ENCODE assay signal across 20 mouse cellular contexts in genomic region chr4:110119874-110120273, GRCm38 (mm10).
A peak's percentile ranks its signal among the peaks of the same experiment; 100 is the strongest.
DNase-seq lines count a peak whose midpoint lies in the region; ATAC-seq lines count a peak whose summit lies in the region.
"Had no signal": no experiment of that assay in that cellular context is flagged by ENCODE, and none has a peak within 500 bp of the region (broad histone marks: within the 10 kb centered on the region; RNA-seq: fewer than 3 reads in every experiment).

No protein-coding gene starts in this region.

- no peaks in the 10 kb centered on the region; the same call in 1 of the 2 replicates for H3K4me1 ChIP-seq in forebrain, embryonic 14.5 days (ENCODE audit: control insufficient read depth, insufficient read depth, low read length)
- peaks cover 13% of the 10 kb centered on the region for H3K4me1 ChIP-seq in forebrain, embryonic 10.5 days
- H3K4me1 ChIP-seq in kidney, embryonic 15.5 days: peaks cover 16% of the 10 kb centered on the region
- H3K4me1 ChIP-seq: megakaryocyte, embryonic 14.5 days had no signal

- no peak for DNase-seq in forebrain, embryonic 14.5 days (ENCODE audit: low spot score)
- DNase-seq in forebrain, embryonic 10.5 days (ENCODE audit: extremely low spot score, low spot score): no peak
- no peak for DNase-seq in kidney, adult 8-10 months
- peak; percentile 22 for DNase-seq in right cerebral cortex, adult 18-20 months
- DNase-seq in right cerebral cortex, postnatal 4 days: no peak
- DNase-seq in heart, postnatal 14 days: no peak
- DNase-seq: adrenal gland, adult 8-10 months; cerebellum, adult 11 months; cerebellum, postnatal 10 days; gastrocnemius, postnatal 25 days; heart, adult 2 months; lung, adult 18-20 months; thymus, postnatal 14 days had no signal

- H3K27ac ChIP-seq in forebrain, embryonic 14.5 days (ENCODE audit: low read depth, low read length): peak overlapping the region; percentile 44; the same call in 1 of the 2 replicates
- H3K27ac ChIP-seq in forebrain, embryonic 10.5 days: no peak overlapping the region
- H3K27ac ChIP-seq in kidney, embryonic 15.5 days: peak overlapping the region; percentile 45; the same call in 1 of the 2 replicates
- H3K27ac ChIP-seq: embryonic facial prominence, embryonic 12.5 days; heart, adult 2 months had no signal

- no peak for ATAC-seq in forebrain, embryonic 14.5 days
- ATAC-seq in kidney, embryonic 15.5 days (replicated peaks; ENCODE audit: low FRiP score): peak; percentile 26; the same call in 1 of the 2 replicates
- ATAC-seq: CD4-positive, CD25-positive, alpha-beta regulatory T cell, adult 4 months; intestine, embryonic 16.5 days; Patski had no signal

- intact Hi-C loops in heart, postnatal 14 days (cut with DNase I): loop anchor here (10.0 kb wide), 1 partner anchor 235 kb away; the partner anchor contains the start of gene Elavl4

- WGBS in forebrain, embryonic 14.5 days: 68% methylated on average over 3 of the region's 3 CpGs
- WGBS in forebrain, embryonic 10.5 days: 64% methylated on average over 3 of the region's 3 CpGs
- WGBS in kidney, embryonic 15.5 days: 6% methylated on average over 3 of the region's 3 CpGs

- H3K36me3 ChIP-seq in forebrain, embryonic 14.5 days (ENCODE audit: control insufficient read depth, insufficient read depth, low read length): no peaks in the 10 kb centered on the region
- no peaks in the 10 kb centered on the region for H3K36me3 ChIP-seq in forebrain, embryonic 10.5 days (replicated peaks)
- H3K36me3 ChIP-seq in kidney, embryonic 15.5 days: no peaks in the 10 kb centered on the region
- H3K36me3 ChIP-seq: embryonic facial prominence, embryonic 12.5 days had no signal

- H3K4me2 ChIP-seq in forebrain, embryonic 14.5 days (ENCODE audit: low read length): no peak overlapping the region
- no peak overlapping the region for H3K4me2 ChIP-seq in kidney, embryonic 15.5 days
- H3K4me2 ChIP-seq: embryonic facial prominence, embryonic 12.5 days; liver, embryonic 11.5 days had no signal

- no peak overlapping the region for H3K9ac ChIP-seq in forebrain, embryonic 14.5 days (ENCODE audit: low read length)
- no peak overlapping the region for H3K9ac ChIP-seq in kidney, embryonic 15.5 days
- H3K9ac ChIP-seq: embryonic facial prominence, embryonic 12.5 days had no signal

- H3K27me3 ChIP-seq in forebrain, embryonic 14.5 days (replicated peaks; ENCODE audit: control insufficient read depth, insufficient read depth, low read length): no peaks in the 10 kb centered on the region
- H3K27me3 ChIP-seq in forebrain, embryonic 10.5 days (ENCODE audit: poor library complexity, severe bottlenecking): no peaks in the 10 kb centered on the region
- no peaks in the 10 kb centered on the region for H3K27me3 ChIP-seq in kidney, embryonic 15.5 days
- H3K27me3 ChIP-seq: embryonic facial prominence, embryonic 12.5 days; megakaryocyte, embryonic 14.5 days had no signal

- no peaks in the 10 kb centered on the region for H3K9me3 ChIP-seq in forebrain, embryonic 14.5 days (replicated peaks; ENCODE audit: control insufficient read depth, low read length)
- H3K9me3 ChIP-seq in forebrain, embryonic 10.5 days: no peaks in the 10 kb centered on the region
- H3K9me3 ChIP-seq in kidney, embryonic 15.5 days (replicated peaks): no peaks in the 10 kb centered on the region
- H3K9me3 ChIP-seq: embryonic facial prominence, embryonic 12.5 days; megakaryocyte, embryonic 14.5 days had no signal

- no peak overlapping the region for H3K4me3 ChIP-seq in forebrain, embryonic 14.5 days (ENCODE audit: low read depth, low read length)
- no peak overlapping the region for H3K4me3 ChIP-seq in forebrain, embryonic 10.5 days
- H3K4me3 ChIP-seq in kidney, embryonic 15.5 days (replicated peaks): no peak overlapping the region
- H3K4me3 ChIP-seq: embryonic facial prominence, embryonic 12.5 days; heart, adult 2 months; megakaryocyte, embryonic 14.5 days had no signal
